Mouse (Mus musculus) neural tube, embryonic 15.5 days (tissue): ENCODE data around the gene Six1. TPM values are rescaled to one million over a fixed set of nuclear protein-coding genes. Genes with fewer than 3 reads are reported as not detected.

Experiments used
- ATAC-seq: fragments of 200-750 bp; cut with Nextera tagmentation; 2 replicates; pipeline ENCODE4 v1.8.0; 2017; ENCODE audit warnings: mild to moderate bottlenecking, moderate TSS enrichment, moderate library complexity; ENCODE audit not compliant: low FRiP score
- H3K27ac ChIP-seq: fragments of 300-500 bp; sonication (generic); replicated peaks from 2 replicates; pipeline ENCODE4 v1.5.1; 2015; ENCODE audit warnings: mild to moderate bottlenecking, inconsistent platforms
- H3K27me3 ChIP-seq: fragments of 300-500 bp; sonication (generic); replicated peaks from 2 replicates; pipeline ENCODE4 v1.6.1; 2015; ENCODE audit warnings: inconsistent platforms
- H3K36me3 ChIP-seq: fragments of 300-500 bp; sonication (generic); 2 replicates; pipeline ENCODE4 v1.6.1; 2015; ENCODE audit warnings: inconsistent platforms
- H3K4me1 ChIP-seq: fragments of 300-500 bp; sonication (generic); 2 replicates; pipeline ENCODE4 v1.6.1; 2015; ENCODE audit warnings: inconsistent platforms
- H3K4me2 ChIP-seq: fragments of 300-500 bp; sonication (generic); 2 replicates; pipeline ENCODE4 v1.6.1; 2015; ENCODE audit warnings: inconsistent platforms, mild to moderate bottlenecking, moderate library complexity
- H3K4me3 ChIP-seq: fragments of 300-500 bp; sonication (generic); replicated peaks from 2 replicates; pipeline ENCODE4 v1.5.1; 2015; ENCODE audit warnings: mild to moderate bottlenecking, inconsistent platforms
- H3K9ac ChIP-seq: fragments of 300-500 bp; sonication (generic); replicated peaks from 2 replicates; pipeline ENCODE4 v1.6.1; 2015; ENCODE audit warnings: mild to moderate bottlenecking, inconsistent platforms
- H3K9me3 ChIP-seq: fragments of 300-500 bp; sonication (generic); replicated peaks from 2 replicates; pipeline ENCODE4 v1.6.1; 2016; ENCODE audit warnings: inconsistent platforms
- whole genome bisulfite sequencing: fragments of 180-500 bp; shearing (Covaris S2); methylation state at CpG from one replicate; pipeline ENCODE4 v1.1.7; 2015; ENCODE audit warnings: mixed read lengths; 5-methylcytosine and 5-hydroxymethylcytosine counted together
- polyA plus RNA-seq: library from polyadenylated mRNA; unstranded; fragments of >200 nt; fragmentation: Nextera tagmentation; extraction: Ambion mirVana; gene quantifications from 2 replicates; pipeline ENCODE4 v1.2.1, GENCODE M21; 2015

The Six1 gene
- polyA plus RNA-seq, 1 experiment from 2014 or later = 2.8 TPM

GRCm38 (mm10) chr12:73047576-73047975 is 6.1 kb downstream of the Six1 start:
- no peak overlapping the region for H3K4me3 ChIP-seq
- H3K27me3 ChIP-seq = peaks cover 95% of the 10 kb centered on the region
- ATAC-seq = no peak
- H3K4me2 ChIP-seq = no peak overlapping the region
- no peak overlapping the region for H3K27ac ChIP-seq
- no peak overlapping the region for H3K9ac ChIP-seq
- no peaks in the 10 kb centered on the region for H3K9me3 ChIP-seq
- H3K4me1 ChIP-seq = peaks cover 24% of the 10 kb centered on the region
- H3K36me3 ChIP-seq = no peaks in the 10 kb centered on the region
- WGBS = 6% methylated on average over 2 of the region's 2 CpGs

- Histone ChIP-seq H3K27me3 (peaks cover 95% of the 10 kb centered on the region), H3K4me2 (peak overlapping the region; percentile 56), H3K27ac (no peak overlapping the region), H3K36me3 (no peaks in the 10 kb centered on the region), H3K4me1 (peaks cover 24% of the 10 kb centered on the region), H3K9ac (no peak overlapping the region), H3K4me3 (peak overlapping the region; percentile 32), H3K9me3 (no peaks in the 10 kb centered on the region)
- ATAC-seq = peak; percentile 60; the same call in 1 of the 2 replicates
- under 1% methylated on average over 37 of the region's 38 CpGs for whole genome bisulfite sequencing
Measured at GRCm38 (mm10) chr12:73046607-73047180, 7.0 kb downstream of the Six1 start.

GRCm38 (mm10) chr12:73045724-73046606 is 7.7 kb downstream of the Six1 start:
- no peak for ATAC-seq
- Histone ChIP-seq H3K4me1 (peaks cover 24% of the 10 kb centered on the region), H3K27ac (no peak overlapping the region), H3K27me3 (peaks cover 94% of the 10 kb centered on the region), H3K36me3 (no peaks in the 10 kb centered on the region), H3K4me3 (peak overlapping the region; percentile 32), H3K9me3 (no peaks in the 10 kb centered on the region), H3K4me2 (peak overlapping the region; percentile 56), H3K9ac (no peak overlapping the region)
- WGBS = under 1% methylated on average over 85 of the region's 85 CpGs

- H3K9ac ChIP-seq = no peak overlapping the region; the same call in 1 of the 2 replicates
- peak overlapping the region; percentile 56 for H3K4me2 ChIP-seq
- H3K27ac ChIP-seq = no peak overlapping the region
- H3K27me3 ChIP-seq = peaks cover 94% of the 10 kb centered on the region
- under 1% methylated on average over 46 of the region's 46 CpGs for WGBS
- ATAC-seq = no peak
- H3K4me3 ChIP-seq = peak overlapping the region; percentile 32
- peaks cover 24% of the 10 kb centered on the region for H3K4me1 ChIP-seq
- H3K36me3 ChIP-seq = no peaks in the 10 kb centered on the region
- H3K9me3 ChIP-seq = no peaks in the 10 kb centered on the region
Measured at GRCm38 (mm10) chr12:73045046-73045723, 8.5 kb downstream of the Six1 start.

- peak overlapping the region; percentile 32 for H3K4me3 ChIP-seq
- peaks cover 24% of the 10 kb centered on the region for H3K4me1 ChIP-seq
- under 1% methylated on average over 53 of the region's 53 CpGs for WGBS
- no peak for ATAC-seq
- H3K9ac ChIP-seq = no peak overlapping the region; the same call in 1 of the 2 replicates
- H3K9me3 ChIP-seq = no peaks in the 10 kb centered on the region
- peaks cover 94% of the 10 kb centered on the region for H3K27me3 ChIP-seq
- H3K27ac ChIP-seq = no peak overlapping the region
- peak overlapping the region; percentile 56 for H3K4me2 ChIP-seq
- H3K36me3 ChIP-seq = no peaks in the 10 kb centered on the region
Measured at GRCm38 (mm10) chr12:73044221-73045045, 9.3 kb downstream of the Six1 start.

- Histone ChIP-seq H3K9ac (no peak overlapping the region), H3K4me3 (no peak overlapping the region; the same call in 1 of the 2 replicates), H3K4me1 (peaks cover 24% of the 10 kb centered on the region), H3K9me3 (no peaks in the 10 kb centered on the region), H3K36me3 (no peaks in the 10 kb centered on the region), H3K27me3 (peaks cover 93% of the 10 kb centered on the region), H3K27ac (no peak overlapping the region), H3K4me2 (peak overlapping the region; percentile 11; the same call in 1 of the 2 replicates)
- WGBS = 3% methylated on average over 14 of the region's 14 CpGs
- no peak for ATAC-seq
Measured at GRCm38 (mm10) chr12:73043396-73044167, 10.1 kb downstream of the Six1 start.

GRCm38 (mm10) chr12:73042903-73043302 is 10.8 kb downstream of the Six1 start:
- peaks cover 93% of the 10 kb centered on the region for H3K27me3 ChIP-seq
- no peak overlapping the region for H3K27ac ChIP-seq
- ATAC-seq = no peak
- peaks cover 24% of the 10 kb centered on the region for H3K4me1 ChIP-seq
- H3K4me2 ChIP-seq = no peak overlapping the region; the same call in 1 of the 2 replicates
- 6% methylated on average over 2 of the region's 2 CpGs for WGBS
- no peak overlapping the region for H3K9ac ChIP-seq
- H3K36me3 ChIP-seq = no peaks in the 10 kb centered on the region
- no peak overlapping the region for H3K4me3 ChIP-seq
- H3K9me3 ChIP-seq = no peaks in the 10 kb centered on the region

- no peaks in the 10 kb centered on the region for H3K9me3 ChIP-seq
- H3K36me3 ChIP-seq = no peaks in the 10 kb centered on the region
- no peak overlapping the region for H3K9ac ChIP-seq
- peaks cover 93% of the 10 kb centered on the region for H3K27me3 ChIP-seq
- no peak overlapping the region for H3K4me3 ChIP-seq
- peaks cover 24% of the 10 kb centered on the region for H3K4me1 ChIP-seq
- 4% methylated on average over 5 of the region's 5 CpGs for WGBS
- no peak overlapping the region for H3K27ac ChIP-seq
- no peak for ATAC-seq
- H3K4me2 ChIP-seq = no peak overlapping the region
Measured at GRCm38 (mm10) chr12:73042406-73042805, 11.3 kb downstream of the Six1 start.

- no peak for ATAC-seq
- Histone ChIP-seq H3K4me1 (peaks cover 17% of the 10 kb centered on the region), H3K9me3 (no peaks in the 10 kb centered on the region), H3K4me2 (no peak overlapping the region), H3K36me3 (no peaks in the 10 kb centered on the region), H3K27me3 (peaks cover 89% of the 10 kb centered on the region), H3K27ac (no peak overlapping the region), H3K9ac (no peak overlapping the region), H3K4me3 (no peak overlapping the region)
- WGBS = 3% methylated on average over 10 of the region's 10 CpGs
Measured at GRCm38 (mm10) chr12:73041256-73041630, 12.4 kb downstream of the Six1 start.

- no peaks in the 10 kb centered on the region for H3K9me3 ChIP-seq
- no peak overlapping the region for H3K4me2 ChIP-seq
- H3K36me3 ChIP-seq = no peaks in the 10 kb centered on the region
- peaks cover 89% of the 10 kb centered on the region for H3K27me3 ChIP-seq
- no peak for ATAC-seq
- no peak overlapping the region for H3K27ac ChIP-seq
- H3K4me1 ChIP-seq = peaks cover 14% of the 10 kb centered on the region; the same call in 1 of the 2 replicates
- no peak overlapping the region for H3K9ac ChIP-seq
- 2% methylated on average over 27 of the region's 27 CpGs for WGBS
- no peak overlapping the region for H3K4me3 ChIP-seq
Measured at GRCm38 (mm10) chr12:73040563-73041255, 13.0 kb downstream of the Six1 start.
